Mouse (Mus musculus) cortical plate, adult 2 months (tissue): ENCODE results near the gene Fryl.

Source experiments
- CTCF ChIP-seq: fragments of 200-500 bp; IDR thresholded peaks from 2 replicates; pipeline ENCODE4 v1.5.1; 2011; ENCODE audit warnings: mild to moderate bottlenecking, control low read depth, low read length; ENCODE audit not compliant: insufficient read depth; ENCODE audit errors: extremely low read depth
- POLR2A ChIP-seq: fragments of 200-500 bp; IDR thresholded peaks from 2 replicates; pipeline ENCODE4 v1.6.1; 2011; ENCODE audit warnings: mild to moderate bottlenecking, low read length, control low read depth; ENCODE audit not compliant: insufficient read depth; ENCODE audit errors: extremely low read depth

- no peak for TF ChIP-seq POLR2A
- no peak for TF ChIP-seq CTCF
Measured at GRCm38 (mm10) chr5:73210971-73211315, 45.5 kb downstream of the Fryl start.
